Mouse (Mus musculus) adrenal gland, adult 8-10 months (tissue): Measurements from ENCODE around the gene Myh11. TPM values are rescaled to one million over a fixed set of nuclear protein-coding genes. Genes with fewer than 3 reads are reported as not detected.

Experiments used
- DNase-seq: peaks from one replicate; pipeline ENCODE4 v3.0.0; 2022
- total RNA-seq, 4 experiments: library from RNA; stranded (reverse); gene quantifications; 2 replicates each; pipeline ENCODE4 v1.2.4; 2022

The Myh11 gene
- total RNA-seq, 4 experiments from 2014 or later: 4.4 to 5.6 (median 5.1) TPM

- peak; percentile 28 for DNase-seq
Observed at GRCm38 (mm10) chr16:14265203-14265920, 25.8 kb downstream of the Myh11 start.

DNA sequence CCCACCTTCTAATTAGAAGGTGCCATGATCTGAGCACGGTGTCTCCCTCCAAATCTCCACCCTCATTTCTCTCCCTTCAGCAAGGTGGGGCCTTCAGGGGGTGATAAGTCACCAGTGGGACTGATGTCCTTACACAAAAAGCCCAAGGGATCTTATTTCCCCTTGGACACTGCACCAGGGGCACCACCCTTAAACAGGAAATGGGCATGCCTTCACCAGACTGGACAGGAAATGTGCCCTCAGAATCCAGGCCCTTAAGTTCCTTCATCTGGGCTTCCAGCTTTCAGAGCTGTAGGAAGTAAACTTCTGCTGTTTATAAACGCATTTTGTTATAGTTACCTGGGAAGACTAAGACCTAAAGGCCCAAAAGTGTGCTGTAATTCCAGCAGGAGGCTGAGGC, 26.7 kb downstream of the Myh11 start:
- no peak for DNase-seq

- no peak for DNase-seq
Observed at GRCm38 (mm10) chr16:14263241-14263640, 27.9 kb downstream of the Myh11 start.

- DNase-seq: no peak
Observed at GRCm38 (mm10) chr16:14262410-14262809, 28.8 kb downstream of the Myh11 start.

- peak; percentile 64 for DNase-seq
Observed at GRCm38 (mm10) chr16:14258856-14259255, 32.3 kb downstream of the Myh11 start.

GRCm38 (mm10) chr16:14253586-14253985, 37.6 kb downstream of the Myh11 start:
- DNase-seq: no peak

DNA sequence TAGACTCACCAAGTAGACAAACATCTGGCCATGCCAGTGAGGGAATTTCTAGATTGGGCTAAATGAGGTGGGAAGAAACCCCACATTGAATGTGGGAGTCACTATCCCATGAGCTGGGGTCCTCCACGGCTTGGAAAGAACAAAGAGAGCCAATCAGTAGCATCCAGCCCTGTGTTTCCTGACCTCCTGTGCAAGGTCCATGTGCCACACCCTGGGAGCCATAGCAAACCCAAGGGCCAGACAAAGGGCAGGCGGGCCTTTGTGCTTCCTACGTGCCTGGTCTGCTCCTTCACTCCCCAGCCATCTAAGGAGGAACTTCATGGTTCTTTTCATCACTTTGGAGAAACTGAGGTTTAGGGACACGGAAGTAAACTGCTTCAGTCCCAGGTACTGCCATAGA, 38.3 kb downstream of the Myh11 start:
- no peak for DNase-seq

DNA sequence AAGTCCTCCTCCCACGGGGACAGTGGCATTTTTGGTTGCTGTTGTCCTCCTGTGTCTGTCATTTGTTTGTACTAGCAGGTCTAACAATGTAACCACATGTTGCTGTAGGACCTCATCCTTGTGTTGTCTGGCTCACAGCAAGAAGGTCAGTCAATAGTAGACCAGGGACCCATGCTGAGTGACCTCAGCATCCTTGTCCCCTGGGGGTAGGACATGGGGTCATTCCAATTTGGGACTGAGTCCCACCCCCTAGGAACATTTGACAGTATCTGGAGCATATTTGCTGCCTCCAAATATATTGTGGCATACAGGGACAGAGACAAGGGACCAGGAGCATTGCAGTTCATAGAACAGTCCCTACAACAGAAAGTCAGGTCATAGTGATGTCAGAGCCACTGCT, 41.3 kb downstream of the Myh11 start:
- no peak for DNase-seq

DNA sequence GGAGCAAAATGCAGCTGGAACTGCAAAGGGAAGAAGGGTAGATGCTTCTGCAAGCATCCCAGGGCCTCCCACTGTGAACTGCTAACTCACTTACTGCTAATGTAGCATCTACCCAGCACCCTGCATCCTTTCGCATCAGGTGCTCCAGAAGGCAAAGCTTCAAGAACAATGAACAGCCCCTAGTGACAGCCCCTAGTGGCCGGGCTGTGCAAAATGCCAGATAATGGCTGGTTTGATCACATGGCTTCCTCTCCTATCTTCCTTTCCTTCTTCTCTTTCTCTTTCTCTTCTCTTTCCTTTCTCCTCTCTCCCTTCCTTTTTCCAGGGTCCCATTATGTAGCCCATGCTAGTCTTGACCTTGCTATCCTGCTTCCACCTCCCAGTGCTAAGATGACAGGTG, 48.6 kb downstream of the Myh11 start:
- no peak for DNase-seq

GRCm38 (mm10) chr16:14242059-14242458, 49.1 kb downstream of the Myh11 start:
- DNase-seq: no peak

DNA sequence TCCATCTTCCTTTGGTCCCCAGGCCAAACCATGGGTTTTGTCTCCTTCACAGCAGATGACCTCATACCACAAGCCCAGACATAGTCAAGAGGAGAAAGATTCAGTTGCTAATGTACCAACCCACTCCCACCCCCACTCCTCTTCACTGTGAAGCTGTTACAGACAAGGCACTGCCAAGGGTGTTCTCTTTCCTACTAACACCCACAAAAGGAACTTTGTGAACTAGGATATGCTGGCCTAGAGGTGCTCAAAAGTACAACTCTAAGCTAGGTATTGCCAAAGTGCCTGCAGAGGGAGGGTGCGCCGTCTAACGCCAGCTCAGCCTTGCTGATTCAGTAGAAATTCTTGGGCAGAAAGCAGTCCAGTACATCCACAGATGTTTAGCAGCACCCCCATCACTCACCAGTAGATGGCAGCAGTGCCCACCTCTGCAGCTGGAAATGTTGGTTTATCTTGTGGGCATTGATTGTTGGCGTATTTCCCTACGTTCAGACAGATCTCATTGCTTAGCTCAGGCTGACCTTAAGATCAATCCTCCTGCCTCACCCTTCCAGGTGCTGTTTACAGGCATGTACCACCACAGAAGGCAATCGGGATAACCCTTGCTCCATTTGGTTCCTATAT, 54.0 kb downstream of the Myh11 start:
- peak; percentile 68 for DNase-seq

- no peak for DNase-seq
Observed at GRCm38 (mm10) chr16:14215156-14215555, 76.0 kb downstream of the Myh11 start.

DNA sequence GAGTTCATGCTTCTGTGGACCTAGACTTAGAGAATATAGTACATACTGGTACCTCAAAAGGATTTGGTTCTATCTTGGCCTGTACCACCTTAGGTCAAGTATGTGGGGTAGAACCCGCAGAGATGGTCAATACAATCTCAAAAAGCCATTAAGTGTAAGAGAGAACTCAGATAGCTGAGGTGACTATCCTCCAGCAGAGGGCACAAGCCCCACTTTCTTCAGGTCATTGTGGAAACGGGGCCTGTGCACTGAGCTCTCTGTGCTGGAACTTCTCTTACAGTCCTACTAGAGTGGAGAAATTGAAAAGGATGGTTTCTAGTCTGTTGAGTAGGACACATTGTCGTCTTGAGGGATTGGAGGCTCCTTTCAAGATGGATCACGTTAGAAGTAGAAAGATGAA, 92.4 kb downstream of the Myh11 start:
- no peak for DNase-seq

DNA sequence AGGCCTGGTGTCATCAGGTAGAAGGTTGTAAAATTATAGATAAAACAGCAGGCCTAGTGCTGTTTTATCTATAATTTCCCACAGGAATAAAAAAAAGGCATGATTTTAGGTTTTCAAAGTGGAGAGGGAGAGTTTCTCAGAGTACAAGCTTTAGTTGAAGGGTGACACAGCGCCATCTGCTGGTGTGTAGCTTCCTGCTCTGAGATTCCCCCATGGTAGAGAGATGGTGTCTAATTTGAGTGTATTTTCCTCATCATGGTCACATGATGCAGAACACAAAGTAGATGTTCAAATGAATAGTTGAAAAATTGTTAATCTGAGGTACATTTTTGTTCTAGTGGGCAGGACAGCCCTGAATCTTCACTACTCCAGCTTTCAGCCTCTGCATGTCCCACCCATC, 95.7 kb downstream of the Myh11 start:
- DNase-seq: peak; percentile 28

DNA sequence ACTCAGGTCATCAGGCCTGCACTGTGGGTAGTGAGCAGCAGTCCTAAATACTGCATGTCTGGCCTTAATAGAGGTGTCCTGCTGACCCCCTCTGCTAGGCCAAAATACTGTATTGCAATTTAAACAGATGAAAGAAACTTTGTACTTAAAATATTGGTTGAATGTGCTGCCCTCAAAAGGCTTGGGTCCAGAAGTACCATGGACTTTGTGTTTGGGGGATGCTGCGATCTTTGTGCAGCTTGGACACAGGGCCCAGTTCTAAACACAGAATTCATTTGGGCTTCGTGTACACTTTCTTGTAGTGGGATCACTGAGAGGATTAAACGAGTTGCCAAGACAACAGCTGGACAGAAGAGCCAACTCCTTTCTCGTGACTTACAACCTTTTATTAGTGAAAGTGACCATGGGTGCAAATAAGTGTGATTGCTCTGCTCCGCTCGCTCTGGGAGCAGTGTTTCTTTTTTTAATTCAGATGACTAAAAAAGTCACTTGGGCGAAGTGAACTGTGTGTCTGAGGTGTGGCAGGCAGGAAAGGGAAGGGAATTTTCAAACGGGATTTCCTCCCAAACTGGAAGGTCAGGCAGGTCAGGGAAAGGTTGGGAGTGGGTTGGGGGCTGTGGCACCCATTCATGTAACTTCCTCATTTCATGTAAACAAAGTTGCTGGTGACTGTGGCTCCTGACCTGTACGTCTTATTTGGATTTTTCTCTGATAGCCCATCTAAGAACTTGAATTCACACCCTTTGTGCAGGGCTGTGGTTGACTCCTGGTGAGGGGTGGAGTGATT, 96.8 kb downstream of the Myh11 start:
- no peak for DNase-seq

DNA sequence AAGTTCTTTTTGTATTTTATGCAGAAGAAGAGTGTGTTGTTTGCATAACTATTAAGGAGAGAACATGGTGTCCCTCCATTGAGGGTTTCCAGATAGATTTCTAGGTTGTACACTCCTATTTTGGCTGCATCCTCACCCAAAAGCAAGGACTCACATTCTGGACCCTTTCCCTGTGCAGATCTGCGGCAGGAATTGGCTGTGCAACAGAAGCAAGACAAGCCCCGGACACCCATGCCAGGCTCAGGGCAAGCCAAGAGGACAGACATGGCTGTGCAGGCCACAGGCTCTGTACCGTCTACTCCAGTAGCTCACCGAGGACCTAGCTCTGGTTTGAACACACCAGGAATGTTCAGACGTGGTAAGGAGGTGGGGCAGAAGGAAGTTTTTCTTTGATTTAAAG, 105.7 kb downstream of the Myh11 start:
- no peak for DNase-seq

DNA sequence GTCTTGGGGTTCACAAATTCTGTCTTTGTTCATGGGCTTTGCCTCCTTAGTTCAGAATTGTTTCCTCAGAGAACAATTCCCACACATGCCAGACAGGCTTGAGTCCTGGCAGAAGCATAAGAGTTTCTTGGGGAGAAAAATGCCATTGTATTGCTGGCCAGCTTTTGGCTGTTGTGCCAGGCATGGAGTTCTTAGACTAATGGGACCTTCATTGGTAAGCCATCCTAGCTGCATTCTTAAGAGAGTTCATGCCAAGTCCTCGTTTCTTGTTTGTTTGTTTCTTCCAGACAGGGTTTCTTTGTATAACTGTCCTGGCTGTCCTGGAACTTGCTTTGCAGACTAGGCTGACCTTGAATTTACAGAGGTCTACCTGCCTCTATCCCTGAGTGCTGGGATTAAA, 107.3 kb downstream of the Myh11 start:
- DNase-seq: no peak

DNA sequence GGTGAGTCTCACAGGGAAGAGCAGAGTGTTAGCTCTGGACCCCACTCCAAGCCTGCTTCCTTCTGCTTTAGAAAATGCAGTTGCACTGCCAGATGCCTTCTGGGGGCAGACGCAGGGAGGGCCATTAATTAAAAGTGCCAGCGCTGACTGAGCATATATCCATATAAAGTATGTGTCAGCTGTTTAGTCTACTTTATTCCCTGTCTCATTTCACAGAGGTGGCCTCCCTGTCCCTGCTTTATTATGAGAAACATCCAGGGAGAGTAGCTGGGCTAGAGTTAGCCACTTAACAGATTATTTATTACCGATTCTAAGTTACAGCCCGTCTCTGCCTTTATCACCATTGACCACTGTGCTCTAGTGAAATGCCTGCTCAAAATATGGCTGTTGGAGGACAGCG, 108.8 kb downstream of the Myh11 start:
- no peak for DNase-seq

DNA sequence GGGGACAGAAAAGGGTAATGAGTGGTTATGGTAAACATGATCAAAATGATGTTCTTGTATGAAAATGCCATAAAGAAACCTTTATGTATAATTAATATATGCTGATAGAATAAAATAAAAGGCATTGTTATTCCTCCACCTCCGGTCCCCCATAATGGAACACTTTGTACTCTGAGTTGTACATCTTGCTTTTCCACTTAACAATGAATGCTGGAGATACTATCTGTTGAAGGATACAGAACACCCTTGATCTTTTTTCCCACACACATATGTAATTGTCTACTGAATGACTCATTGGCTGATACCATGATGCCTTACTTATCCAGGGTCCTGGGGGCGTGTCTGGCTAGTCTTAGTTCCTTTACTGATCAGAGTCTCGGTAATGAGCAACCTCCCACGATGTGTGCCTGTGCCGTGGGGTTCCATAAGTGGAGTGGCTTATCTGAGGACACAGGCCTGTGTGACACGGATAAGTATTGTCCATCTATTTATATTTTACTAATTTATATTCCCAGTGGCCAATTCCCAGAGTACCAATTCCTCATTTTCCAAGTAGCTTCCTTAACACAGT, 110.9 kb downstream of the Myh11 start:
- no peak for DNase-seq

DNA sequence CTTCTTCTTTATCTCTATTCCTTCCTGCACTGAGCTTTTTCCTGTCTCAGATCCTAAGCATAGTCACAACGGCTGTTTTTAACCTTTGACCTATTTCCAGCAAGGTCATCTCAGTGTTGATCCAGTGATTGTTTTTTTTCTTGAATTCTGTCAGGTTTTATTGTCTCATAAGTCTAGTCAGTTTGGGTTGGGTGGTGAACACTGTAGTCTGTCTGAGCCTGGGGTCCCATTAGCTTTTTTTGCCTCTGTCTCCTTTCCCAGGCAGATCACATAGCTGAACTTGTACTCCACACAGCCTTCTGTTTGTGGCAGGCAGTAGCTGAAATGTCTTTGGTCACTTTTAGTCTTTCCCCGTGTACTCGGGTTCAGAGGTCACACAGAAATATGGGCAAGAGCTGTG, 113.1 kb downstream of the Myh11 start:
- no peak for DNase-seq

- DNase-seq: no peak
Observed at GRCm38 (mm10) chr16:14169706-14170105, 121.5 kb downstream of the Myh11 start.

DNA sequence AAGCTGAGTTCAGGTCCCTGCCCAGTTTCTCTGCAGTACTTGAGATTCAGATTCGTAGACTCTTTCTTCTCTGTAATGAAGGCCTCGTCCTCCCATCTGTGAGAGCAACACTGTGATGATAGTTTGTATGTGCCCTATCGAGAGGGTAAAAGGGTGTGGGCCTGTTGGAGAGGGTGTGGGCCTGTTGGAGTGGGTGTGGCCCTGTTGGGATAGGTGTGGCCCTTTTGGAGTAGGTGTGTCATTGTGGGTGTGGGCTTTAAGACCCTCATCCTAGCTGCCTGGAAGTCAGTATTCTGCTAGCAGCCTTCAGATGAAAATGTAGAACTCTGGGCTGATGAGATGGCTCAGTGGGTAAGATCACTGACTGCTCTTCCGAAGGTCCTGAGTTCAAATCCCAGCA, 124.7 kb downstream of the Myh11 start:
- no peak for DNase-seq

GRCm38 (mm10) chr16:14163731-14164130, 127.4 kb downstream of the Myh11 start:
- DNase-seq: no peak
